Mouse (Mus musculus): ENCODE measurements around the gene Kif5a. TPM values are rescaled to one million over a fixed set of nuclear protein-coding genes. Genes with fewer than 3 reads are reported as not detected.

Gene Kif5a
- total and polyA plus RNA-seq, 2 experiments from 2014 or later = 84.0 to 223 TPM

- Histone ChIP-seq H3K4me1 (ENCODE audit: insufficient read depth) (peaks cover 7% of the 10 kb centered on the region), H3K27me3 (ENCODE audit: insufficient read depth, low read length) (peaks cover 40% of the 10 kb centered on the region), H3K27ac (ENCODE audit: low read depth, low read length) (no peak overlapping the region), H3K4me3 (ENCODE audit: low read depth, low read length) (no peak overlapping the region), H3K9ac (no peak overlapping the region), H3K4me2 (ENCODE audit: low read depth) (no peak overlapping the region), H3K9me3 (ENCODE audit: low read length) (no peaks in the 10 kb centered on the region), H3K36me3 (ENCODE audit: insufficient read depth) (peaks cover 9% of the 10 kb centered on the region)
- TF ChIP-seq CTCF (IDR thresholded peaks at IDR 0.05; ENCODE audit: low read depth) = no peak
- ATAC-seq (no peak), DNase-seq (no peak)
- whole genome bisulfite sequencing = 34% methylated on average over 3 of the region's 3 CpGs
Measured at GRCm38 (mm10) chr10:127176228-127176627, 86.9 kb downstream of the Kif5a start.

Other genes starting within 250 kb of the Kif5a start
- 39.2 and 55.6 TPM in 2 replicates for gene Tsfm, start 232.5 kb downstream of the Kif5a start, total RNA-seq (2014; rRNA removed)
- gene Tsfm, start 232.5 kb downstream of the Kif5a start, polyA plus RNA-seq (2015; fragmentation: Nextera tagmentation; extraction: Ambion mirVana) = 45.8 and 52.1 TPM in 2 replicates
- gene Mettl1, start 221.9 kb downstream of the Kif5a start, total RNA-seq (2014; rRNA removed) = 9.2 and 10.9 TPM in 2 replicates
- 16.1 and 21.0 TPM in 2 replicates for gene Mettl1, start 221.9 kb downstream of the Kif5a start, polyA plus RNA-seq (2015; fragmentation: Nextera tagmentation; extraction: Ambion mirVana)
- 0.14 TPM in 1 of 2 replicates, not detected in the other for gene Eef1akmt3, start 221.8 kb downstream of the Kif5a start, total RNA-seq (2014; rRNA removed)
- 0.08 and 0.15 TPM in 2 replicates for gene Eef1akmt3, start 221.8 kb downstream of the Kif5a start, polyA plus RNA-seq (2015; fragmentation: Nextera tagmentation; extraction: Ambion mirVana)
- 0.08 and 0.33 TPM in 2 replicates for gene Cyp27b1, start 215.1 kb downstream of the Kif5a start, total RNA-seq (2014; rRNA removed)
- gene Cyp27b1, start 215.1 kb downstream of the Kif5a start, polyA plus RNA-seq (2015; fragmentation: Nextera tagmentation; extraction: Ambion mirVana) = 0.11 TPM in 2 replicates
- gene March9, start 203.2 kb downstream of the Kif5a start, total RNA-seq (2014; rRNA removed) = 70.7 and 75.8 TPM in 2 replicates
- 7.9 and 8.1 TPM in 2 replicates for gene March9, start 203.2 kb downstream of the Kif5a start, polyA plus RNA-seq (2015; fragmentation: Nextera tagmentation; extraction: Ambion mirVana)
- gene Cdk4, start 199.8 kb downstream of the Kif5a start, total RNA-seq (2014; rRNA removed) = 432 and 445 TPM in 2 replicates
- 656 and 790 TPM in 2 replicates for gene Cdk4, start 199.8 kb downstream of the Kif5a start, polyA plus RNA-seq (2015; fragmentation: Nextera tagmentation; extraction: Ambion mirVana)
- gene Tspan31, start 193.1 kb downstream of the Kif5a start, total RNA-seq (2014; rRNA removed) = 105 and 201 TPM in 2 replicates
- 83.9 and 98.1 TPM in 2 replicates for gene Tspan31, start 193.1 kb downstream of the Kif5a start, polyA plus RNA-seq (2015; fragmentation: Nextera tagmentation; extraction: Ambion mirVana)
- 220 and 258 TPM in 2 replicates for gene Agap2, start 188.1 kb downstream of the Kif5a start, total RNA-seq (2014; rRNA removed)
- 3.5 and 4.6 TPM in 2 replicates for gene Agap2, start 188.1 kb downstream of the Kif5a start, polyA plus RNA-seq (2015; fragmentation: Nextera tagmentation; extraction: Ambion mirVana)
- 118 and 119 TPM in 2 replicates for gene Os9, start 142.2 kb downstream of the Kif5a start, total RNA-seq (2014; rRNA removed)
- gene Os9, start 142.2 kb downstream of the Kif5a start, polyA plus RNA-seq (2015; fragmentation: Nextera tagmentation; extraction: Ambion mirVana) = 122 TPM in 2 replicates
- 87.9 and 94.4 TPM in 2 replicates for gene B4galnt1, start 98.1 kb downstream of the Kif5a start, total RNA-seq (2014; rRNA removed)
- 87.3 and 87.8 TPM in 2 replicates for gene B4galnt1, start 98.1 kb downstream of the Kif5a start, polyA plus RNA-seq (2015; fragmentation: Nextera tagmentation; extraction: Ambion mirVana)
- 0.10 TPM in 1 of 2 replicates, not detected in the other for gene Slc26a10, start 82.7 kb downstream of the Kif5a start, total RNA-seq (2014; rRNA removed)
- gene Slc26a10, start 82.7 kb downstream of the Kif5a start, polyA plus RNA-seq (2015; fragmentation: Nextera tagmentation; extraction: Ambion mirVana) = 0.80 and 1.1 TPM in 2 replicates
- 45.4 and 61.3 TPM in 2 replicates for gene Arhgef25, start 73.3 kb downstream of the Kif5a start, total RNA-seq (2014; rRNA removed)
- 14.8 and 16.9 TPM in 2 replicates for gene Arhgef25, start 73.3 kb downstream of the Kif5a start, polyA plus RNA-seq (2015; fragmentation: Nextera tagmentation; extraction: Ambion mirVana)
- gene Dtx3, start 67.6 kb downstream of the Kif5a start, total RNA-seq (2014; rRNA removed) = 198 and 245 TPM in 2 replicates
- gene Dtx3, start 67.6 kb downstream of the Kif5a start, polyA plus RNA-seq (2015; fragmentation: Nextera tagmentation; extraction: Ambion mirVana) = 175 and 178 TPM in 2 replicates
- gene Pip4k2c, start 51.8 kb downstream of the Kif5a start, total RNA-seq (2014; rRNA removed) = 21.5 and 23.3 TPM in 2 replicates
- 17.8 and 20.1 TPM in 2 replicates for gene Pip4k2c, start 51.8 kb downstream of the Kif5a start, polyA plus RNA-seq (2015; fragmentation: Nextera tagmentation; extraction: Ambion mirVana)
- gene Dctn2, start 3.0 kb upstream of the Kif5a start, total RNA-seq (2014; rRNA removed) = 272 and 300 TPM in 2 replicates
- 332 and 343 TPM in 2 replicates for gene Dctn2, start 3.0 kb upstream of the Kif5a start, polyA plus RNA-seq (2015; fragmentation: Nextera tagmentation; extraction: Ambion mirVana)
- 5.9 and 9.4 TPM in 2 replicates for gene Mbd6, start 25.7 kb upstream of the Kif5a start, total RNA-seq (2014; rRNA removed)
- 4.1 and 4.8 TPM in 2 replicates for gene Mbd6, start 25.7 kb upstream of the Kif5a start, polyA plus RNA-seq (2015; fragmentation: Nextera tagmentation; extraction: Ambion mirVana)
- gene Mars, start 48.4 kb upstream of the Kif5a start, total RNA-seq (2014; rRNA removed) = 86.4 and 94.4 TPM in 2 replicates
- 95.9 and 98.6 TPM in 2 replicates for gene Mars, start 48.4 kb upstream of the Kif5a start, polyA plus RNA-seq (2015; fragmentation: Nextera tagmentation; extraction: Ambion mirVana)
- 0.52 and 0.69 TPM in 2 replicates for gene Arhgap9, start 58.6 kb upstream of the Kif5a start, total RNA-seq (2014; rRNA removed)
- gene Arhgap9, start 58.6 kb upstream of the Kif5a start, polyA plus RNA-seq (2015; fragmentation: Nextera tagmentation; extraction: Ambion mirVana) = 0.81 and 0.99 TPM in 2 replicates
- 2.5 and 5.1 TPM in 2 replicates for gene Gli1, start 78.6 kb upstream of the Kif5a start, total RNA-seq (2014; rRNA removed)
- 0.89 and 1.2 TPM in 2 replicates for gene Gli1, start 78.6 kb upstream of the Kif5a start, polyA plus RNA-seq (2015; fragmentation: Nextera tagmentation; extraction: Ambion mirVana)
- under 0.01 TPM in 1 of 2 replicates, not detected in the other for gene Inhbe, start 91.1 kb upstream of the Kif5a start, total RNA-seq (2014; rRNA removed)
- not detected in 2 replicates for gene Inhbe, start 91.1 kb upstream of the Kif5a start, polyA plus RNA-seq (2015; fragmentation: Nextera tagmentation; extraction: Ambion mirVana)
- gene Inhbc, start 107.1 kb upstream of the Kif5a start, total RNA-seq (2014; rRNA removed) = not detected in 2 replicates
- not detected in 2 replicates for gene Inhbc, start 107.1 kb upstream of the Kif5a start, polyA plus RNA-seq (2015; fragmentation: Nextera tagmentation; extraction: Ambion mirVana)
- gene R3hdm2, start 117.0 kb upstream of the Kif5a start, total RNA-seq (2014; rRNA removed) = 47.5 and 51.0 TPM in 2 replicates
- gene R3hdm2, start 117.0 kb upstream of the Kif5a start, polyA plus RNA-seq (2015; fragmentation: Nextera tagmentation; extraction: Ambion mirVana) = 28.6 and 37.2 TPM in 2 replicates
- 0.85 and 1.7 TPM in 2 replicates for gene Stac3, start 238.3 kb upstream of the Kif5a start, total RNA-seq (2014; rRNA removed)
- 0.20 and 0.50 TPM in 2 replicates for gene Stac3, start 238.3 kb upstream of the Kif5a start, polyA plus RNA-seq (2015; fragmentation: Nextera tagmentation; extraction: Ambion mirVana)

Data from forebrain, postnatal 0 days (tissue).